Mouse (Mus musculus) testis, postnatal 14 days (tissue): ENCODE data around the gene Ebpl.

Experiments
- DNase-seq: peaks from one replicate; pipeline ENCODE4 v3.0.0; 2021; ENCODE audit warnings: low spot score

Gene Ebpl

GRCm38 (mm10) chr14:61360131-61360980 is at the start of gene Ebpl:
Gene Ebpl, minus strand, starts transcription at chr14:61360439.
- DNase-seq: peak; percentile 91

GRCm38 (mm10) chr14:61410020-61410419 is 49.8 kb upstream of the Ebpl start:
- DNase-seq: no peak

GRCm38 (mm10) chr14:61407055-61407454 is 46.8 kb upstream of the Ebpl start:
- DNase-seq: no peak

- no peak for DNase-seq
Observed at GRCm38 (mm10) chr14:61405761-61406160, 45.5 kb upstream of the Ebpl start.

- DNase-seq: no peak
Observed at GRCm38 (mm10) chr14:61404941-61405340, 44.7 kb upstream of the Ebpl start.

GRCm38 (mm10) chr14:61394745-61395144 is 34.5 kb upstream of the Ebpl start:
- peak; percentile 13 for DNase-seq

- no peak for DNase-seq
Observed at GRCm38 (mm10) chr14:61390586-61390985, 30.3 kb upstream of the Ebpl start.

- no peak for DNase-seq
Observed at GRCm38 (mm10) chr14:61367290-61367689, 7.1 kb upstream of the Ebpl start.

GRCm38 (mm10) chr14:61364656-61365055 is 4.4 kb upstream of the Ebpl start:
- no peak for DNase-seq

- no peak for DNase-seq
Observed at GRCm38 (mm10) chr14:61363734-61364133, 3.5 kb upstream of the Ebpl start.

- no peak for DNase-seq
Observed at GRCm38 (mm10) chr14:61362268-61362667, 2.0 kb upstream of the Ebpl start.

GRCm38 (mm10) chr14:61360981-61361511 is 807 bp upstream of the Ebpl start:
- no peak for DNase-seq

- no peak for DNase-seq
Observed at GRCm38 (mm10) chr14:61354251-61355235, 5.7 kb downstream of the Ebpl start.

GRCm38 (mm10) chr14:61350808-61351207 is 9.4 kb downstream of the Ebpl start:
- DNase-seq: no peak

GRCm38 (mm10) chr14:61349876-61350275 is 10.4 kb downstream of the Ebpl start:
- DNase-seq: no peak

- DNase-seq: no peak
Observed at GRCm38 (mm10) chr14:61346827-61347698, 13.2 kb downstream of the Ebpl start.

GRCm38 (mm10) chr14:61344590-61344989 is 15.6 kb downstream of the Ebpl start:
- no peak for DNase-seq

- DNase-seq: no peak
Observed at GRCm38 (mm10) chr14:61339381-61339780, 20.9 kb downstream of the Ebpl start.

GRCm38 (mm10) chr14:61330996-61331561 is 29.2 kb downstream of the Ebpl start:
- peak; percentile 72 for DNase-seq

- no peak for DNase-seq
Observed at GRCm38 (mm10) chr14:61330591-61330990, 29.6 kb downstream of the Ebpl start.
